Mouse (Mus musculus) midbrain, embryonic 11.5 days (tissue): ENCODE measurements around the gene Gm34653. TPM values are rescaled to one million over a fixed set of nuclear protein-coding genes. Genes with fewer than 3 reads are reported as not detected.
"Not testable (repeated sequence)": the region's sequence is repeated elsewhere in the genome, so short reads cannot be mapped to it uniquely, and the experiment has no call there.

Experiments used
- ATAC-seq: fragments of 200-750 bp; cut with Nextera tagmentation; 2 replicates; pipeline ENCODE4 v1.8.0; 2017; ENCODE audit warnings: moderate TSS enrichment, moderate library complexity; ENCODE audit not compliant: low FRiP score
- DNase-seq: peaks from one replicate; pipeline ENCODE4 v3.0.0; 2015; ENCODE audit warnings: low spot score; ENCODE audit errors: missing footprints
- H3K27ac ChIP-seq: fragments of 300-500 bp; sonication (generic); 2 replicates; pipeline ENCODE4 v1.5.1; 2014; ENCODE audit warnings: low read depth, low read length
- H3K27me3 ChIP-seq: fragments of 300-500 bp; sonication (generic); 2 replicates; pipeline ENCODE4 v1.6.1; 2014; ENCODE audit warnings: mild to moderate bottlenecking, low read length, moderate library complexity, mixed read lengths; ENCODE audit not compliant: control insufficient read depth, insufficient read depth
- H3K36me3 ChIP-seq: fragments of 300-500 bp; sonication (generic); 2 replicates; pipeline ENCODE4 v1.6.1; 2014; ENCODE audit warnings: mild to moderate bottlenecking, low read length, moderate library complexity, mixed read lengths; ENCODE audit not compliant: control insufficient read depth, insufficient read depth
- H3K4me1 ChIP-seq: fragments of 300-500 bp; sonication (generic); 2 replicates; pipeline ENCODE4 v1.6.1; 2014; ENCODE audit warnings: low read length; ENCODE audit not compliant: control insufficient read depth, insufficient read depth
- H3K4me2 ChIP-seq: fragments of 300-500 bp; sonication (generic); 2 replicates; pipeline ENCODE4 v1.6.1; 2014; ENCODE audit warnings: mild to moderate bottlenecking, moderate library complexity
- H3K4me3 ChIP-seq: fragments of 300-500 bp; sonication (generic); 2 replicates; pipeline ENCODE4 v1.5.1; 2014; ENCODE audit warnings: low read depth, low read length
- H3K9ac ChIP-seq: fragments of 300-500 bp; sonication (generic); 2 replicates; pipeline ENCODE4 v1.6.1; 2014; ENCODE audit warnings: low read length
- H3K9me3 ChIP-seq: fragments of 300-500 bp; sonication (generic); 2 replicates; pipeline ENCODE4 v1.6.1; 2016; ENCODE audit warnings: low read length; ENCODE audit not compliant: control insufficient read depth
- WGBS: fragments of 180-500 bp; shearing (Covaris S2); extraction: QIAGEN DNeasy Blood & Tissue Kit; methylation state at CpG from one replicate; pipeline ENCODE4 v1.1.7; 2014; 5-methylcytosine and 5-hydroxymethylcytosine counted together
- polyA plus RNA-seq: library from polyadenylated mRNA; unstranded; fragments of >200 nt; fragmentation: Nextera tagmentation; extraction: Ambion mirVana; gene quantifications from 2 replicates; pipeline ENCODE4 v1.2.1, GENCODE M21; 2014

Gm34653 gene
- polyA plus RNA-seq, 1 experiment from 2014 or later = not detected

GRCm38 (mm10) chr2:34800371-34800770 is 32.4 kb upstream of the Gm34653 start:
- Histone ChIP-seq H3K9me3 (no peaks in the 10 kb centered on the region), H3K27me3 (no peaks in the 10 kb centered on the region), H3K9ac (no peak overlapping the region), H3K27ac (no peak overlapping the region), H3K4me2 (peak overlapping the region; percentile 78), H3K4me3 (no peak overlapping the region), H3K36me3 (no peaks in the 10 kb centered on the region), H3K4me1 (peaks cover 11% of the 10 kb centered on the region)
- WGBS = 79% methylated on average over 7 of the region's 7 CpGs
- DNase-seq (no peak), ATAC-seq (no peak)

- peaks cover 11% of the 10 kb centered on the region for H3K4me1 ChIP-seq
- DNase-seq (peak; percentile 99), ATAC-seq (peak; percentile 96)
- H3K9ac ChIP-seq = peak overlapping the region; percentile 77
- peak overlapping the region; percentile 77 for H3K27ac ChIP-seq
- H3K4me2 ChIP-seq = no peak overlapping the region
- H3K9me3 ChIP-seq = no peaks in the 10 kb centered on the region
- H3K4me3 ChIP-seq = peak overlapping the region; percentile 63
- H3K27me3 ChIP-seq = no peaks in the 10 kb centered on the region
- no peaks in the 10 kb centered on the region for H3K36me3 ChIP-seq
- WGBS = 4% methylated on average over 39 of the region's 39 CpGs
Observed at GRCm38 (mm10) chr2:34801516-34802482, 31.0 kb upstream of the Gm34653 start.

- Histone ChIP-seq H3K27ac (peak overlapping the region; percentile 77), H3K4me2 (peak overlapping the region; percentile 70), H3K9ac (peak overlapping the region; percentile 77), H3K4me1 (peaks cover 11% of the 10 kb centered on the region), H3K4me3 (peak overlapping the region; percentile 63)
- not testable (repeated sequence) for H3K9me3 ChIP-seq, H3K27me3 ChIP-seq, H3K36me3 ChIP-seq
- peak; percentile 65 for ATAC-seq
- peak; percentile 85 for DNase-seq
- under 1% methylated on average over 26 of the region's 32 CpGs for WGBS
Observed at GRCm38 (mm10) chr2:34802565-34803245, 30.1 kb upstream of the Gm34653 start.

GRCm38 (mm10) chr2:34803746-34804145 is 29.1 kb upstream of the Gm34653 start:
- Histone ChIP-seq H3K4me1 (peaks cover 11% of the 10 kb centered on the region), H3K9me3 (no peaks in the 10 kb centered on the region), H3K4me3 (no peak overlapping the region), H3K4me2 (peak overlapping the region; percentile 70; the same call in 1 of the 2 replicates), H3K36me3 (no peaks in the 10 kb centered on the region), H3K9ac (no peak overlapping the region), H3K27ac (no peak overlapping the region), H3K27me3 (no peaks in the 10 kb centered on the region)
- WGBS = 83% methylated on average over 3 of the region's 3 CpGs
- no peak for DNase-seq
- no peak for ATAC-seq

GRCm38 (mm10) chr2:34804172-34804571 is 28.6 kb upstream of the Gm34653 start:
- Histone ChIP-seq H3K36me3 (peaks cover 2% of the 10 kb centered on the region; the same call in 1 of the 2 replicates), H3K9me3 (no peaks in the 10 kb centered on the region), H3K4me3 (no peak overlapping the region), H3K9ac (no peak overlapping the region), H3K4me2 (no peak overlapping the region), H3K4me1 (peaks cover 8% of the 10 kb centered on the region), H3K27ac (no peak overlapping the region), H3K27me3 (no peaks in the 10 kb centered on the region)
- DNase-seq (no peak), ATAC-seq (no peak)
- 99% methylated on average over 2 of the region's 2 CpGs for WGBS

- Histone ChIP-seq H3K27me3 (no peaks in the 10 kb centered on the region), H3K36me3 (peaks cover 3% of the 10 kb centered on the region; the same call in 1 of the 2 replicates), H3K9ac (no peak overlapping the region), H3K4me2 (no peak overlapping the region), H3K4me1 (peaks cover 7% of the 10 kb centered on the region), H3K9me3 (no peaks in the 10 kb centered on the region), H3K4me3 (no peak overlapping the region), H3K27ac (no peak overlapping the region)
- ATAC-seq = no peak
- no peak for DNase-seq
- WGBS = 98% methylated on average over 1 of the region's 1 CpGs
Observed at GRCm38 (mm10) chr2:34804815-34805214, 28.0 kb upstream of the Gm34653 start.

- no peaks in the 10 kb centered on the region for H3K9me3 ChIP-seq
- H3K36me3 ChIP-seq = peaks cover 3% of the 10 kb centered on the region; the same call in 1 of the 2 replicates
- H3K9ac ChIP-seq = no peak overlapping the region
- 95% methylated on average over 10 of the region's 10 CpGs for WGBS
- peaks cover 7% of the 10 kb centered on the region for H3K4me1 ChIP-seq
- H3K27me3 ChIP-seq = no peaks in the 10 kb centered on the region
- DNase-seq = no peak
- H3K4me2 ChIP-seq = no peak overlapping the region
- no peak for ATAC-seq
- no peak overlapping the region for H3K4me3 ChIP-seq
- H3K27ac ChIP-seq = no peak overlapping the region
Observed at GRCm38 (mm10) chr2:34805364-34805950, 27.4 kb upstream of the Gm34653 start.

- WGBS = 93% methylated on average over 2 of the region's 2 CpGs
- Histone ChIP-seq H3K27me3 (no peaks in the 10 kb centered on the region), H3K4me3 (no peak overlapping the region), H3K9me3 (no peaks in the 10 kb centered on the region), H3K9ac (no peak overlapping the region), H3K36me3 (peaks cover 6% of the 10 kb centered on the region; the same call in 1 of the 2 replicates), H3K4me1 (peaks cover 7% of the 10 kb centered on the region), H3K27ac (no peak overlapping the region), H3K4me2 (no peak overlapping the region)
- ATAC-seq (no peak), DNase-seq (no peak)
Observed at GRCm38 (mm10) chr2:34808057-34808456, 24.8 kb upstream of the Gm34653 start.
